Mouse (Mus musculus): ENCODE measurements around the gene Prrx1.

Prrx1 gene

GRCm38 (mm10) chr1:163311006-163311836 is 2.3 kb downstream of the Prrx1 start:
- DNase-seq, result no peak

DNA sequence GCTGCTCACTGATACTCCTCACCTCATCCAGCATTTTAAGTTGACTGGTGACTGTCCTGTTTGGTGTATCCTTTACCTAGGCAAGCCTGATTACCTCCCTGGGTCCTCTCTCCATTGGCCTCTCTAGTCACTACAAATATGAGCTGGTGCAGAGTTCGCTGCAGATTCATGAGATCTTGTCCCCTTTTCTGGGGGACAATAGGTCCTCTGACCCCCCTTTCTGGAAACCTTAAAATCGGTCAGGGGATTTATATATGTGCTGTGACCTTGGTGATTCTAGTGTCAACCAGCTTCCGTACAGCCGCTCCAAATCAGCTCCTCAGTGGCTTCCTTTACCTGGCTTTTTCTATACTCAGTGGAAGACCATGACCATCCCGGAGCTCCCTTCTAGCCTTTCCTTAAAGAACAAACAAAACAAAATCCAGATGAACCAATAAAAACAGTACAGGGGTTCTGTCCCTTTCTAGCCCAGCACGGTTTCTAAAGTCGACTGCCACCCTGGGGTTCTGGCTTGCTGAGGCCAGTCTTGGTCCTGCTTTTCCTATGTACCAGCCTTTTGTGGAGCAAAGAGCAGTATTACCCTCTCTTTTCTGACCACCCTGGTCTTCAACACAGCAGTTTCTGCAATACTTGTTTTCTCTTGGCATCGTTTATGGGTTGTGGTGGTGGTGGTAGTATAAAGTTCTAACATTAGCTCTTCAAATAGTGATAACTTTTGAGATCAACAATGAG is 3.3 kb downstream of the Prrx1 start:
- no peak for DNase-seq

DNA sequence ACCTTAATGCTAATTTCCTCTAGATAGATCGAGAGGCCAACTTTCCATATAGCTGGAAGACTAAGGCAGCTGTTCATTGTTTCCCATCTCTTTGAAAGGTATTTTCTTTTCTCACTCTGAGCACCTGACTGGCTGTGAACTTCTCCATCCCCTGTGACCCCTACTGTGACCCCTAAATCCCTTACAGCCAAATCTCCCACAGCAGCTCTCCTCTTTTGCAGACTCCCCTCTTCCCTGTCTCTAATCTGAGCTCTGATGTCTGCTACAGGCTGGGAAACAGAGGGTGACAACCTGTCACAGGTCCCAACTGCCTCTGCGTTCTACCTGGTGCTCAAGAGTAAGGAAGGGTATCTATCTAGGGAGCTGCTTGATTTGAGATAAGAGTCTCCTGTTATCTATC is 4.0 kb downstream of the Prrx1 start:
- DNase-seq, result no peak

DNA sequence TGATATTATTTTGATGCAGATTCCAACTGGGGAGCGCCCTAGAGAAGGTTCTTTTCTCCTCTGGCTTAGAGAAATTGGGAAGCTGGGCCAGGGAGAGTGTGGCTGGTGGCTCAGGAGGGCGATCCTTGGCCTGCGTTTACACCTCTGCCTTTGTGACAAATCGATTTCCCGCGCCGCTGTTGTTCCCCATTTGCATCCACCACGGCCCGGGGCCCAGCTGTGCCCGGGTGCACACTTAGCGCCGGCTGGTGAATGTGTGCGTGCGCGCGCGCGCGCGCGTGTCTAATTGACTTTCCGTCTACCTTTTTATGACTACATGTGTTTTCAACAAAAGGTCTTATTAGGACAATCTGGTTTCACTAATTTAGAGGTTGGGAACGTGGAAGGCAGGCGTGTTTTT is 4.9 kb downstream of the Prrx1 start:
- DNase-seq, result no peak

DNA sequence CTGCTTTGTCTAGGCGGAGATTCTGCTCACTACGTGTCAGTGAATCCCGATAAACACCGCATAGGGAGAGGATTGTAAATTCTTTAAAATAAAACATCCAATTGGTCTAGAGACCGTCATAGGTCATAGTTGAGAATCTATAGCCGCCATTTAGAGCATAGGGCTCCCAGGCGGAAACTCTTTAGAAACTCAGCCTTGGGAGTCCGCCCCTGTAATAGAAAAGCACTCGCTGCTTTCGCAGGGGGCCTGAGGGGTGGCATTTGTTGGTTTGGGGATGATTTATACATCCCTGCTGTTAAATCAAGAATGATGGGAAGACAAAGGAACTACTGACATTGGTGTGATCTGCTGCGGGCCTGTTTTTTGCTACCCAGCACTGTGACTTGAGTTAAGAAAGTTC is 5.8 kb downstream of the Prrx1 start:
- no peak for DNase-seq

GRCm38 (mm10) chr1:163305956-163306355 is 7.6 kb downstream of the Prrx1 start:
- no peak for DNase-seq

GRCm38 (mm10) chr1:163304837-163305236 is 8.7 kb downstream of the Prrx1 start:
- DNase-seq, result no peak

GRCm38 (mm10) chr1:163302292-163302691 is 11.2 kb downstream of the Prrx1 start:
- DNase-seq, result no peak

GRCm38 (mm10) chr1:163293152-163293551 is 20.4 kb downstream of the Prrx1 start:
- DNase-seq, result no peak

DNA sequence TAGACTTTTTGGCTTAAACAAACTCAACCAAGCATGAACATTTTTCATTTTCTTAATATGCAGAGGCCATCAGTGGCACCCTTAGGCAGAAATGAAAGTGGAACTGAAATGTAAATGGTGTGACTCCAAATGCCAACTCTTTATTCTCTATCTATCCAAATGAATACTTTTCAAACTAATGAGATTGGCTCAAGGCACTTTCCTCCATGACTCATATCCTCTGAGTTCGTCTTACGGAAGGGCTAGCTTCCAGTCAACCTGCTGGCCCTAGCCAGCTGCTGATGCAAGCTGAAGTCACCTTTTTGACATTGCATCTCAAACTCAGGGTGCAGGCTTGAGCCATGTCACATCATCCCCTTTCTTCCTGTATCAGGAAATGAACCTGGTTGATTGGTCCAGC is 21.6 kb downstream of the Prrx1 start:
- DNase-seq, result no peak

DNA sequence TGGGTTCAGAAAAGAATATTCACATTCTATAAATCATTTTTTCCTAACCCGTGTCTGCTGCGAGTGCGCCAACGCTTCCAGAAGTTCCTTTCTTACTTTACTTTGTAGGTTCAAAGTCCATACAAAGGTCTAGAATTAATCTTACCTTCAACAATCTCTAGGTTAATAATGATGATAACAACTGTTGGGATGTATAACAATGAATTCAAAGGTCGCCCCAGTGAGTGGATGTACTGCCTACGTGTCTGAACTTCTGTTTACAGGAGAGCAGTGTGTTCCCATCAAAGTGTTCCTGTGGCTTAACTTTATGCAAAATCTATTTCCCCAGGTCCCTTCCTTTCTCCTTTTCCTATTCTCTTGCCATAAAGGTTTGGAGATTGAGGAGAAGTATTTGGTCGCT is 24.4 kb downstream of the Prrx1 start:
- no peak for DNase-seq

DNA sequence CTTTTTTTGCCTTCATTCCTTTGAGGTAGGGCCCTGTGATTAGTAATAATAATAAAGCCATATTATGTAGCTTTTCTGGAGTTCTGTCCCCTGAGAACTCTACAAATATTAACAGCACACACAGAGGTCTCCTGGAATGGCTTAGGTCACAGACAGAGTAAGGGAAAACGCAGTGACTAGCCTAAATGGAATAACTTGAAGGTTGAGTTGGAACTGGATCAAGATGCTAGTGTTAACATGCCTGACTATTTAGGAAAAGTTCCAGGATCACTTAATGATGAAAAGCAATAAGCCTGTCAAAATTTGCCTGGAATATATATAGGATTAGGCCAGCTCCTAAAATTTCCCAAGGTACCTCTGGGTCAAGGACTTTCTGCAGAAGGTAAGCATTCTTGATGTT is 28.0 kb downstream of the Prrx1 start:
- no peak for DNase-seq

DNA sequence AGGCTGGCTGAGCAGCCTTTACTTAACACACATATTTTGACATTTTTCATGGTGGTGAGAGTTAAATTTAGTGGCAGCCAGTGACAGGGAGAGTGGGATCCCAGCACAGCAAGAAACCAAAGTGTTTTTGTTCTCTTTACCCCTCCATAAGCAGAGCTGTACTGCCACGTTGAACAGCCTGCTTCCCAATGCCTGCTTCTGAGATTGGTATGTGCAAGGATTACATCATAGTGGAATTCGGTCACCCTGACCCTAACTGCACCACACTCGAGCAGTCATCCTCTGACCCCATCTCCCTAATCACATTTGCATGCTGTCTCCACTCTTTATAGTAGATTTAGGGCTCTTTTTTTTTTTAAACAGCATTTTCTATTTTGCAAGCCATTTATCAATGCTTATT is 28.4 kb downstream of the Prrx1 start:
- DNase-seq, result no peak

- no peak for DNase-seq
These were observed 29.4 kb downstream of the Prrx1 start for GRCm38 (mm10) chr1:163283980-163284635.

- DNase-seq, result no peak
These were observed 31.9 kb downstream of the Prrx1 start for GRCm38 (mm10) chr1:163281450-163282198.

- DNase-seq, result no peak
These were observed 32.7 kb downstream of the Prrx1 start for GRCm38 (mm10) chr1:163280842-163281122.

DNA sequence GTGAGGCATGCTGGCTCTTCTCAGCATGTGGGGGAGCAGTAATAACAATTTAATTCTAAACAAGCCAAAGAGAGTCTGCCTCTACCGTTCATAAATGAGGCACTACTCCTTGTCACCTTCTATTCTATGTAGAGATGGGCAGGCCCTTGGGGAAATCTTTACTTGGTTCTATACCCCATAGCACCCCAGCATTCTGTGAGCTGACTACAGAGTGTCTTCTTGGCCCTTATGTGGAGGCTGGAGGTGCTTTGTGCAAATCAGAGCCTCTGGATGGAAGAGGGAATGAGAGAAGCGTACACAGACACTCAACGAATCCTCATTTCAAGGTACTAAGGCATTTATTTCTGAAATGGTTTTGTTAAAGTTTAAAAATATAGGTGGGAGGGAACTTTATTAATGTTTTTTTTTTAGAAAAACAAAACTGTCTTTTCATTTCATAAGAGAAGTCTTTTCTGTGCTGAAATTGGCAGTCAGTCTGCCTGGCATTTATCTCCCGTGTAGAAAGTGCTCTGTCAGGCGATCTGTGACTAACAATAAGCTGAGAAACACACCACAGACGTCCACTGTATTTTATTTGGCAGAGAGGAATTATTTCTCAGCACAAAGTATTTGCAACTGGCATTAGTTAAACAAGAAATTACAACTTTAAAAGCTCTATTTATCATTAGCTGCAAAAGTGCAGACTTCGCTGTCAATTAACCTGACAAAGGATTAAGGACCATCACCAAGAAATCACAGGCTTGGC is 33.2 kb downstream of the Prrx1 start:
- DNase-seq, result no peak

- no peak for DNase-seq
These were observed 36.4 kb downstream of the Prrx1 start for GRCm38 (mm10) chr1:163277069-163277468.

GRCm38 (mm10) chr1:163274919-163275318 is 38.6 kb downstream of the Prrx1 start:
- DNase-seq, result no peak

DNA sequence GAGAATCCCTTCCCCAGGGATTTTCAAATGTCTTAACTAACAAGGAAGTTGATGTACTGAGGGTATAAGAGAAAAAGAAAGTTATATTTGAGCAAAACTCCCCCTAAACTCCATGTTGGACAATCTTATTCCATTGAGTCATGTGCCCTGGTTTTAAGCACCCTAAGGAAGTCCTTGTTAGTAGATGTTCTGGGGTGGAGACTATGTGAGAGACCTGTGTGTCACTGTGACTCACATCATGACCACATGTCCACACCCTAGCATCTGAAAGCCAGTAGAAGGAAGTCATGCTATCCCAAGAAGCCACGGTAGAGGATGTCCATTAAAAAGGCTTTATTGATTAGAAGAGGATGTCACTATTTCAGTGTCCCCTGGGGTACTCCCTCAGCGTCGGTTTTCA is 40.4 kb downstream of the Prrx1 start:
- DNase-seq, result no peak

DNA sequence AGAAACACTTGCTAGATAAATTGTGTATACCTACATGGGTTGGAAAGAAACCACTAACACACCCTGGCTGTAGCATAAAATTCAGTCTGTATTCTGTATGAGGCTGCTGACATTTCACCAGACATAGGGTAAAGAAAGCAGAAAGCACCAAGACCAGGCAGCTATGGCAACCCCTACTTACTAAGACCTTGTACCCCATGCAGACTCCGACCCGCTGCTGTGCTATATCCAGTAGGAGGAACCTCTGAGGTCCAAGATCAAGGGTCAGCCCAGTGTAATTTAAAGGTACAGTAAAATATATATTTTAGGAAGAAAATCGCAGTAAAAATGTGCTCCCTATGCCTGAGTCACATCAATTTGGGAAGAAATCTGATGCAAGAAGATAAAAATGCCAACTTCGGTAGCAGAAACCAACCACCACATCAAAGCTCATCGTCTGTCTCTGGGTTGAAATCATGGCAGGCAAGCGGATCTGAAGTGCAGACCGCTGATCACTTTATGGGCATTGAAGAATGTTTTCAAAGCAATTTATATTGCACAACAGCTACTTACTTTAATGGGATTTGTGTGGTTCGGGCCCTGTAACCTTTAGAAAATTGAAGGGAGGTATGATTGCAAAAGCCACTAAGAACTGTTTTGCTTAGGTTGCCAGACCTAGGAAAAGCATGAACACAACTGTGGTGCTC is 46.5 kb downstream of the Prrx1 start:
- no peak for DNase-seq

GRCm38 (mm10) chr1:163257298-163257697 is 56.2 kb downstream of the Prrx1 start:
- DNase-seq, result peak; percentile 11
